Mouse (Mus musculus) small intestine, adult 2 months (tissue): ENCODE measurements around the gene Slc10a1.

Source experiments
- CTCF ChIP-seq: fragments of 200-500 bp; IDR thresholded peaks from 2 replicates; pipeline ENCODE4 v1.5.1; 2012; ENCODE audit warnings: low read depth, mild to moderate bottlenecking, control low read depth, inconsistent platforms, low read length, moderate library complexity, mixed read lengths; ENCODE audit not compliant: insufficient replicate concordance, insufficient read length; ENCODE audit errors: extremely low read depth
- POLR2A ChIP-seq: fragments of 200-500 bp; IDR thresholded peaks from 2 replicates; pipeline ENCODE4 v1.6.1; 2012; ENCODE audit warnings: low read depth, mild to moderate bottlenecking, control low read depth, inconsistent platforms, low read length, moderate library complexity

DNA sequence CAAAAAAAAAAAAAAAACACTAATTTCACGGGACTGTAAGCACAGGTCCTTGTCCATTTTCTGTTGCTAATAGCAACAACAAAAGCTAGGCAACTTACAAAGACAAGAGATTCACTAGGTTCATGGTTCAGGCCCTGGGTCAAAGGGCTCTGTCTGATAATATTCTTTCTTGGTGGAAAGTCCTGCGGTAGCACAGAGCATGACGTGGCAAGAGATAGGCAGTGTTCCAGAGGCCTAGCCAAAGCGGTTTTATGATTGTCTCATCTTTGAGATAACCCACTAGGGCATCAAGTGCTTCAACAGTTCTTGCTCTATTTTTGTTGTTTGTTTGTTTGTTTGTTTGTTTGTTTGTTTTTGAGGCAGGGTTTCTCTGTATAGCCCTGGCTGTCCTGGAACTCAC, 42.0 kb downstream of the Slc10a1 start:
- no peak for TF ChIP-seq CTCF
- TF ChIP-seq POLR2A = no peak
